Mouse (Mus musculus): ENCODE results near the gene Brca2. TPM values are rescaled to one million over a fixed set of nuclear protein-coding genes. Genes with fewer than 3 reads are reported as not detected.

Gene Brca2
- polyA plus RNA-seq, 1 experiment from 2014 or later, result 12.7 TPM

DNA sequence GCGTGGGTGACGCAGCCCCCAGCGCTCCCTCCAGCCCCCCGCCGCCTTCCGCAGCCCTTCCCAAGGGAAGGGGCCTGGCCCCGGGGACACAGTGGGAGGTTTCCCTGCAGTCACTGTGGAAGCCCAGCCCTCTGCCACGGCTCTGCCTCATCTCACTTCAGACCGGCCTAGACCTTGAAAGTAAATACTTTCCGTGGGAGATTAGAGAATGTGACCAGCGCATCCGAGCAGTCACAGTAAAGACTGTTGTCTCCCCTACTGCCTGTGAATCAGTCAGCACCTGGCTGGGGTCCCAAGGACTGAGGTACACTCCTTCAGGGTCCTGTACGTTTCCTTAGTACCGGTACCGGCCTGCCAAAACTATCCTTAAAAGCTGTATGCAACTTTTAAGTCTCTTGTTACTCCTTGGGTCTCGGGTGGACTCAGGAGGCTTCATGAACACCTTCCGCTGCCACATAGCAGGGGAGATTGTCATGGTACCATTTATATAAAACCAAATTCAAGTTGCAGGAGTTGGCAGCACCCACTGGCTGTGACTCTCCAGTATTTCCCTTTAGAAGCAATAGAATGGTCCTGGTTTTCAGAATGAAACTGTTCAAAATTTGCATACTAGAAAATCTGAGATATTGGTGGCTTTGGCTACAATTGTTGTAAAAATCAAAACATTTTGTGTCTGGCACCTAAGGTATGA is 72.4 kb downstream of the Brca2 start:
- Histone ChIP-seq H3K9me3 (replicated peaks; ENCODE audit: low read length) (no peaks in the 10 kb centered on the region), H3K4me3 (replicated peaks; ENCODE audit: low read depth, low read length) (peak overlapping the region; percentile 82), H3K4me2 (ENCODE audit: low read length) (peak overlapping the region; percentile 100), H3K9ac (ENCODE audit: low read depth, low read length) (peak overlapping the region; percentile 75), H3K36me3 (ENCODE audit: insufficient read depth, low read length) (no peaks in the 10 kb centered on the region), H3K27me3 (ENCODE audit: insufficient read depth, low read length) (no peaks in the 10 kb centered on the region), H3K27ac (no peak overlapping the region), H3K4me1 (replicated peaks; ENCODE audit: insufficient read depth, low read length) (peaks cover 9% of the 10 kb centered on the region; the same call in 1 of the 2 replicates)
- ATAC-seq (replicated peaks; ENCODE audit: low FRiP score, low read depth) (no peak; the same call in 1 of the 2 replicates), DNase-seq (ENCODE audit: low spot score) (peak; percentile 50)
- no peak for TF ChIP-seq CTCF (IDR thresholded peaks at IDR 0.05; ENCODE audit: low read depth)
- WGBS, result 7% methylated on average over 17 of the region's 17 CpGs

DNA sequence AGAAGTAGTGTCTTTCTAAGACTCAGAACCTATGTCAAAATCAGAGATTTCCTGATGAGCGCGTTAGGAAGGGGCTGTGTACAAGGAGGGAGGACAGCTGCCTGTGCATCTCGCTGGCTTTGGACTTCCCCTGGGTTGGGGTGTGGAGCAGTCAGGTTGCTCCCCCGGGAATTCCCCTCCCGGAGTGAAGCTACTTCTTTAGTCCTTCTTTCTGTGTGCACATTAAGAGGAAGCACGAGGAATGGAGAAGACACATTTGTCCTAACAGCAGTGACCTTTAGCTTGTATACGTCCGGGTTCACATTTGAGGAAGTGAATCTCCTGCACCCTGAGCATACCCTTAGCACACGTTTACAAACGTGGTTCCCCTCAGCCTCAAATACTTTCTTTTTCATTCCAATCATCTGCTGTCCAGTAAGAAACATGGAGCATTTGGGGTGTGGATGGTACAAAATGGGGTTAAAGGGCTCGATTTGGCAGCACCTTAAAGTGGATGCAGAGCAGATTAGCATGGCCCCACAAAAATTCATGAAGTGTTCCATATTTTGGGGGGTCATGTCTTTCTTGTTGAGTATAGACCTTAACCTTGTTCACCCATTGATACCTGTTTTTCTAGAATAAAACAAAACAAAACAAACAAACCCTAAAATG is 73.1 kb downstream of the Brca2 start:
- peaks cover 11% of the 10 kb centered on the region; the same call in 1 of the 2 replicates for H3K4me1 ChIP-seq (replicated peaks; ENCODE audit: insufficient read depth, low read length)
- H3K4me2 ChIP-seq (ENCODE audit: low read length), result no peak overlapping the region
- ATAC-seq (replicated peaks; ENCODE audit: low FRiP score, low read depth), result no peak
- 48% methylated on average over 11 of the region's 11 CpGs for WGBS
- no peak overlapping the region for H3K4me3 ChIP-seq (replicated peaks; ENCODE audit: low read depth, low read length)
- no peak for TF ChIP-seq CTCF (IDR thresholded peaks at IDR 0.05; ENCODE audit: low read depth)
- H3K9me3 ChIP-seq (replicated peaks; ENCODE audit: low read length), result no peaks in the 10 kb centered on the region
- H3K27me3 ChIP-seq (ENCODE audit: insufficient read depth, low read length), result no peaks in the 10 kb centered on the region
- H3K27ac ChIP-seq, result no peak overlapping the region
- DNase-seq (ENCODE audit: low spot score), result no peak
- no peaks in the 10 kb centered on the region for H3K36me3 ChIP-seq (ENCODE audit: insufficient read depth, low read length)
- H3K9ac ChIP-seq (ENCODE audit: low read depth, low read length), result no peak overlapping the region

DNA sequence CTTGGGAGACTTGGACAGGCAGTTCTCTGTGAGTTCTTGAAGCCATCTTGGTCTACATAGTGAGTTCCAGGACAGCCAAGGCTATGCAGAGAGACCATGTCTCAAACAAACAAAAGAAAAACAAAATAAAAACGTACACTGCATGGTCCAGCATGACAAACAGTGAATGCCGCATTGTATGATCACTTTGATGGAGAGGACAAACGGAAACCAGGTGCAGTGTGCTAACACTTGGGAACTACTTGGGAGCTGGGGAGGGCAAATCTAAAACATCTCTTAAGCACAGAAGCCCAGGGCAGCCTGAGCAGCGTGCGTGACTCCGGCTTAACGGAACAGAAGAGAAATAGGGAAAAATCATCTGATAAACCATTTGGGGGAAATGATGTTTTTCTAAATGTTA is 74.7 kb downstream of the Brca2 start, which contains the start of gene N4bp2l1:
TSS of gene N4bp2l1 (minus strand) at position 101 of the 400 bp plus-strand sequence.
- Histone ChIP-seq H3K27me3 (ENCODE audit: insufficient read depth, low read length) (no peaks in the 10 kb centered on the region), H3K27ac (no peak within 1 kb of the TSS), H3K4me3 (replicated peaks; ENCODE audit: low read depth, low read length) (no peak within 1 kb of the TSS), H3K9ac (ENCODE audit: low read depth, low read length) (no peak within 1 kb of the TSS), H3K9me3 (replicated peaks; ENCODE audit: low read length) (no peaks in the 10 kb centered on the region), H3K4me2 (ENCODE audit: low read length) (no peak within 1 kb of the TSS), H3K4me1 (replicated peaks; ENCODE audit: insufficient read depth, low read length) (peaks cover 11% of the 10 kb centered on the region; the same call in 1 of the 2 replicates), H3K36me3 (ENCODE audit: insufficient read depth, low read length) (no peaks in the 10 kb centered on the region)
- ATAC-seq (replicated peaks; ENCODE audit: low FRiP score, low read depth), result no peak
- 92% methylated on average over 7 of the region's 7 CpGs for WGBS
- DNase-seq (ENCODE audit: low spot score), result no peak
- TF ChIP-seq CTCF (IDR thresholded peaks at IDR 0.05; ENCODE audit: low read depth), result no peak

DNA sequence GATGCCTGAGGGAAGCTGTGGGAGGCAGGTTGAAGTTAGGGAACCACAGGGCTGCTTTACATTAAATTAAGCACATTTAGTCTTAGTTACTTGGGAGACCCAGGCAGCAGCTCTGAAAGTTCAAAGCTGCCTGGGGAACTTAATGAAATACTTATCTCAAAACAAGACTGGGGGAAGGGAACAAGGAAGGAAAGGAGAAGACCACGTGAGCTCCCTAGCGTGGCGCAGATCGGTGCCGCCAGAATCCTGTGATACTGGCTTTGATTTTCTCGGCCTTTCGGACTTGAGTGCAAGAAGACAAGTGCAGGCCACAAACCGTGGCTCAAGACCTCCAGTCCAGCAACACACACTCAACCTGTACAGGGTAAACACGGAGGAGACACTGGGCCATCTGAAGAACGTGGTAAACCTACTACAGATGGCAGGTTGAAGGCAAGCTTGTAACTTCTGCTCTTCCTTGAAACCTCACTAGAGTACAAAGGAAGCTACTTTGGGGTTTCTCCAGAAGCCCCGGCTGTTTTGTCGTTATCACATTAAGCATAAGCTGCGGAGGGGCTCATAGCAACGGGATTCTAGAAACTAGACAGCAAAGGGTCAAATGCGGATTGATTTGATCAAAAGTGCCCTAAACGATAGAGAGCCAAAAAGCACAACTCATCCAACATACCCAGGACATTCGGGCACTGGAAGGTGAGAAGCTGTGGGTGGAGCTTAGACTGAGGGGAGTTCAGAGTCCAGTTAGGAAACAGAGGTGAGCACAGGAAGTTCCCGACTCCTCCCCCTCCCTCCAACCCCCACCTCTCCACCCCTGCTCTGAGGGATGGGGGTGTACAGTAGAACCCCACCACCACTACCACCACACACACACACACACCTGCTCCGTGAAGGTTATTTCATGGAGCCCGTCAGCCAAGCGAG is 76.0 kb downstream of the Brca2 start:
- no peak for DNase-seq (ENCODE audit: low spot score)
- H3K27me3 ChIP-seq (ENCODE audit: insufficient read depth, low read length), result no peaks in the 10 kb centered on the region
- H3K9me3 ChIP-seq (replicated peaks; ENCODE audit: low read length), result no peaks in the 10 kb centered on the region
- TF ChIP-seq CTCF (IDR thresholded peaks at IDR 0.05; ENCODE audit: low read depth), result no peak
- no peak overlapping the region for H3K9ac ChIP-seq (ENCODE audit: low read depth, low read length)
- no peak; the same call in 1 of the 2 replicates for ATAC-seq (replicated peaks; ENCODE audit: low FRiP score, low read depth)
- no peak overlapping the region for H3K27ac ChIP-seq
- 62% methylated on average over 21 of the region's 21 CpGs for whole genome bisulfite sequencing
- no peak overlapping the region for H3K4me3 ChIP-seq (replicated peaks; ENCODE audit: low read depth, low read length)
- H3K4me2 ChIP-seq (ENCODE audit: low read length), result no peak overlapping the region
- peaks cover 7% of the 10 kb centered on the region; the same call in 1 of the 2 replicates for H3K4me1 ChIP-seq (replicated peaks; ENCODE audit: insufficient read depth, low read length)
- no peaks in the 10 kb centered on the region for H3K36me3 ChIP-seq (ENCODE audit: insufficient read depth, low read length)

DNA sequence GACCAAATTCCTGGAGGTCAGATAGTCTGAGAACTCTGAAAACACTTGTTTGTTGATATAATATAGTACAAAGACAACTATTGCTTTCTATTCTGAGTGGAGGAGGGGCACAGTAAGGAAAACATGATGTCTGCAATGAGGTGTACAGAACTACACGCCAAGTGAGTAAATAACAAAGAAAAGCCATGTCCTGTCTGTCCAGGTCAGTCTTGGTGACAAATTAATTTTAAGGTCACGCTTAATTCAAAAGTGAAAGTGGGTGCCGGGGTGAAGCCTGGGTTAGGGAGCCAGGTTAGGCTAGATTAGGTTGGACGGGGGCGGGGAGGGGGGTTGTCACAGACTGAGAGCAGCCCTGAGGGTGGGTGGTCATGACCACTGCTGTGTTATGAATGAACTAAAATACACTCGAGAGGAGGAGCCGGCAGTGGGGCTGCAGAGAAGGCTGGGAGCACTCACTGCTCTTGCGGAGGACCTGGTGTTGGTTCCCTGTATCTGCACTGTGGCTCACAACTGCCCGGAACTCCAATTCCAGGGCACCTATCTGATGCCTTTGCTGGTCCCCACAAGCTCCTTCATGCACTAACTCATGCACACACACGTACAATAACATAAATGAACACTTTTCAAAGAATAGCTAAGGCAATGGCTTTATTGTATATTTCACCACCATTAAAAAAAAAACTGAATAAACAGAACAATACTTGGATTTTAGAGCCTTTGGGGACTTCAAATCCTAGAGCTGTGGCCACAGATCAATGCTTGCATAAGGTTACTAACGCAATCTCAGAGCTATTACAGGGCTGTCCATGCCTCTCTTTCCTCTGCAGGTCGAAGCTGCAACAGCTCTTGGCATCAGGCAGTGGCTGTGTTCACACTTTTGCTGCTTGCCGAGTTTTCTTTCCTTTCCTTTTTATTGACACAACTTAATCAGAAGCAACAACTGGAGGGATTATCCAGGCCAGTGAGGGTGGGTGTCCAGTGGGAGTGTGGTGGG is 77.2 kb downstream of the Brca2 start:
- 0 out of 2 replicates have a peak, but pooled peaks have one; percentile 50 for ATAC-seq (replicated peaks; ENCODE audit: low FRiP score, low read depth)
- Histone ChIP-seq H3K27ac (no peak overlapping the region), H3K9ac (ENCODE audit: low read depth, low read length) (no peak overlapping the region), H3K27me3 (ENCODE audit: insufficient read depth, low read length) (no peaks in the 10 kb centered on the region), H3K4me1 (replicated peaks; ENCODE audit: insufficient read depth, low read length) (peaks cover 6% of the 10 kb centered on the region; the same call in 1 of the 2 replicates), H3K9me3 (replicated peaks; ENCODE audit: low read length) (no peaks in the 10 kb centered on the region), H3K4me3 (replicated peaks; ENCODE audit: low read depth, low read length) (0 out of 2 replicates have a peak overlapping the region, but pooled peaks have one; percentile 5), H3K4me2 (ENCODE audit: low read length) (peak overlapping the region; percentile 37), H3K36me3 (ENCODE audit: insufficient read depth, low read length) (no peaks in the 10 kb centered on the region)
- no peak for DNase-seq (ENCODE audit: low spot score)
- WGBS, result 58% methylated on average over 13 of the region's 13 CpGs
- no peak for TF ChIP-seq CTCF (IDR thresholded peaks at IDR 0.05; ENCODE audit: low read depth)
